Mouse (Mus musculus) liver, postnatal 0 days (tissue): ENCODE results near the gene Hmces.

Source experiments
- CTCF ChIP-seq: sonication (generic); IDR thresholded peaks from 2 replicates; pipeline ENCODE4 v1.5.1; 2016; ENCODE audit warnings: antibody characterized with exemption, low read depth
- EP300 ChIP-seq: IDR thresholded peaks from 2 replicates; pipeline ENCODE4 v1.6.1; 2016; ENCODE audit warnings: antibody characterized with exemption, low read depth, mild to moderate bottlenecking

GRCm38 (mm10) chr6:87979728-87980127 is 66.0 kb downstream of the Hmces start:
- no peak for TF ChIP-seq CTCF
- TF ChIP-seq EP300, result no peak
